Mouse (Mus musculus): ENCODE results near the gene Olfr64.

- TF ChIP-seq CTCF (IDR thresholded peaks at IDR 0.05): no peak
- no peak for TF ChIP-seq EP300 (IDR thresholded peaks at IDR 0.05)
Measured at GRCm38 (mm10) chr7:103915338-103915737, 21.1 kb upstream of the Olfr64 start.

Measured in lung, postnatal 0 days (tissue).